Mouse (Mus musculus) forebrain, embryonic 11.5 days (tissue): ENCODE results near the gene Gtpbp3. TPM values are rescaled to one million over a fixed set of nuclear protein-coding genes. Genes with fewer than 3 reads are reported as not detected.

Source experiments
- ATAC-seq: fragments of 200-750 bp; cut with Nextera tagmentation; replicated peaks from 2 replicates; pipeline ENCODE4 v1.8.0; 2017; ENCODE audit warnings: moderate TSS enrichment; ENCODE audit not compliant: low FRiP score
- DNase-seq: peaks from one replicate; pipeline ENCODE4 v3.0.0-alpha.2; 2017; ENCODE audit warnings: low spot score
- H3K27ac ChIP-seq: fragments of 300-500 bp; sonication (generic); 2 replicates; pipeline ENCODE4 v1.5.1; 2014; ENCODE audit warnings: low read depth, low read length
- H3K27me3 ChIP-seq: fragments of 300-500 bp; sonication (generic); 2 replicates; pipeline ENCODE4 v1.6.1; 2014; ENCODE audit warnings: mild to moderate bottlenecking, low read length, mixed read lengths; ENCODE audit not compliant: control insufficient read depth, insufficient read depth
- H3K36me3 ChIP-seq: fragments of 300-500 bp; sonication (generic); 2 replicates; pipeline ENCODE4 v1.6.1; 2014; ENCODE audit warnings: mild to moderate bottlenecking, low read length, moderate library complexity, mixed read lengths; ENCODE audit not compliant: control insufficient read depth, insufficient read depth
- H3K4me1 ChIP-seq: fragments of 300-500 bp; sonication (generic); replicated peaks from 2 replicates; pipeline ENCODE4 v1.6.1; 2014; ENCODE audit warnings: low read length, mixed read lengths; ENCODE audit not compliant: control insufficient read depth, insufficient read depth
- H3K4me2 ChIP-seq: fragments of 300-500 bp; sonication (generic); 2 replicates; pipeline ENCODE4 v1.6.1; 2014; ENCODE audit warnings: low read depth, mild to moderate bottlenecking, low read length, moderate library complexity, mixed read lengths; ENCODE audit not compliant: severe bottlenecking
- H3K4me3 ChIP-seq: fragments of 300-500 bp; sonication (generic); 2 replicates; pipeline ENCODE4 v1.5.1; 2014; ENCODE audit warnings: low read depth, low read length
- H3K9ac ChIP-seq: fragments of 300-500 bp; sonication (generic); 2 replicates; pipeline ENCODE4 v1.6.1; 2014; ENCODE audit warnings: low read length
- H3K9me3 ChIP-seq: fragments of 300-500 bp; sonication (generic); 2 replicates; pipeline ENCODE4 v1.6.1; 2016; ENCODE audit warnings: low read length, mixed read lengths; ENCODE audit not compliant: control insufficient read depth
- WGBS: fragments of 180-500 bp; shearing (Covaris S2); extraction: QIAGEN DNeasy Blood & Tissue Kit; methylation state at CpG from one replicate; pipeline ENCODE4 v1.1.7; 2014; 5-methylcytosine and 5-hydroxymethylcytosine counted together
- polyA plus RNA-seq: library from polyadenylated mRNA; unstranded; fragments of >200 nt; fragmentation: Nextera tagmentation; extraction: Ambion mirVana; gene quantifications from 2 replicates; pipeline ENCODE4 v1.2.1, GENCODE M21; 2014

The Gtpbp3 gene
- polyA plus RNA-seq, 1 experiment from 2014 or later, result 10.8 TPM

DNA sequence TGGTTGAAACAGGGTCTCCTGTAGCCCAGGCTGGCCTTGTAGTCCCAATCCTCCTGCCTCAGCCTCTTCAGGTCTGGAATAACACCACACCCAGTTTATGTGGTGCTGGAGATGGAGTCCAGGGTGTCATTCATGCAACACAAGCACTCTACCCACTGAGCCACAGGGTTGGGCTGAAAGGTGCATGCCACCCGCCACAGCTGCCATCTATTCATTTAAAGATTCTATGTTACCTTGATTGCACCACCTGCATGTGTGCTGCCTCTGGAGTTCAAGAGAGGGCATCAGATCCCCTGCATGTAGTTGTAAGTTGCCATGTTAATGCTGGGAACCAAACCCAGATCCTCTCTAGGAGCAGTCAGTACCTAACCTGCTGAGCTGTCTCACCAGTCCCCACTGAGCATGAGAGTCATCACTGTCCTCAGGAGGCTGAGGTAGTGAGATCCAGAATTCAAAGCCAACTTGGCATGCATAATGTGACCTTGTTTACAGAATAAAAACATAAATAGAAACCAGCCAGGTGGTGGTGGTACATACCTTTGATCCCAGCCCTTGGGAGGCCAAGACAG, 9.3 kb downstream of the Gtpbp3 start:
- H3K27ac ChIP-seq, result no peak overlapping the region
- ATAC-seq, result no peak
- WGBS, result 93% methylated on average over 1 of the region's 1 CpGs

DNA sequence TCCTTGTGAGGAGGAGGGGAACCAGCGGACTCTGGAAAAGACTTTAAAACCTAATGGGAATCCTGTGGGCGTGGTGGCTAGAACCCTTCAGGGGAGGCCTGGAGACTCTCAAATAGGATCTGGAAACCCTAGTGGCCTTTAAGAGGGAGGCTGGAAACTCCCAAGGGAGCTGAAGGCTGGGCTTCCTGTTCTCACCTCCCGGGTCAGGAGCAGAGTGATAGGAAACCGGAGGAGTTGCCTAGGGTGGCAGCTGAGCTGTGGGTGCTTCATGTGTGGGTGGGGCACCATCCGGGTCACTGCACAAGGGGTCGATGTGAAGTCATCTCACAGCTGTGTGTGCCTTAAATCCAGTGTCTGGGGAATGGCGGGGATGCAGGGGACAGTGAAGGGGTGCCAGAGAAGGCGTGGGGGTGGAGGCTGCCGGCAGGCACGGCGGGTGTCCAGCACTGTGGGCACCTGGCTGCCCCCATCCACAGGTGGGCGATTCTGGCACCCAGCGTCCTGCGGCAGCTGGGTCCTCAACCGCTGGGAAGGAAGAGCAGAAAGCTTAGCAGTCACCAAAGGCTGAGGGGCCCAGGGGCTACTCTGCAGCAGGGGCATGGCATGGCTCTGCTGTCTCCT, 10.1 kb downstream of the Gtpbp3 start:
- ATAC-seq, result no peak
- Histone ChIP-seq H3K9me3 (no peaks in the 10 kb centered on the region), H3K4me2 (no peak overlapping the region), H3K36me3 (no peaks in the 10 kb centered on the region), H3K9ac (no peak overlapping the region), H3K27ac (0 out of 2 replicates have a peak overlapping the region, but pooled peaks have one; percentile 18), H3K4me3 (no peak overlapping the region), H3K4me1 (peaks cover 6% of the 10 kb centered on the region; the same call in 1 of the 2 replicates), H3K27me3 (no peaks in the 10 kb centered on the region)
- 29% methylated on average over 15 of the region's 15 CpGs for WGBS
- no peak for DNase-seq

More for the DNA sequence above, 9.3 kb downstream of the Gtpbp3 start:
- H3K9ac ChIP-seq, result no peak overlapping the region
- H3K4me3 ChIP-seq, result no peak overlapping the region
- H3K27me3 ChIP-seq, result no peaks in the 10 kb centered on the region
- H3K9me3 ChIP-seq, result no peaks in the 10 kb centered on the region
- peaks cover 6% of the 10 kb centered on the region; the same call in 1 of the 2 replicates for H3K4me1 ChIP-seq
- H3K4me2 ChIP-seq, result no peak overlapping the region
- DNase-seq, result no peak
- peaks cover 2% of the 10 kb centered on the region; the same call in 1 of the 2 replicates for H3K36me3 ChIP-seq

GRCm38 (mm10) chr8:71498816-71499690, 11.2 kb downstream of the Gtpbp3 start:
- ATAC-seq, result no peak
- 0 out of 2 replicates have a peak overlapping the region, but pooled peaks have one; percentile 18 for H3K27ac ChIP-seq
- H3K4me3 ChIP-seq, result no peak overlapping the region
- H3K36me3 ChIP-seq, result no peaks in the 10 kb centered on the region
- no peaks in the 10 kb centered on the region for H3K27me3 ChIP-seq
- peaks cover 6% of the 10 kb centered on the region; the same call in 1 of the 2 replicates for H3K4me1 ChIP-seq
- no peak overlapping the region for H3K4me2 ChIP-seq
- no peak overlapping the region for H3K9ac ChIP-seq
- 50% methylated on average over 15 of the region's 16 CpGs for WGBS
- no peak for DNase-seq
- no peaks in the 10 kb centered on the region for H3K9me3 ChIP-seq

DNA sequence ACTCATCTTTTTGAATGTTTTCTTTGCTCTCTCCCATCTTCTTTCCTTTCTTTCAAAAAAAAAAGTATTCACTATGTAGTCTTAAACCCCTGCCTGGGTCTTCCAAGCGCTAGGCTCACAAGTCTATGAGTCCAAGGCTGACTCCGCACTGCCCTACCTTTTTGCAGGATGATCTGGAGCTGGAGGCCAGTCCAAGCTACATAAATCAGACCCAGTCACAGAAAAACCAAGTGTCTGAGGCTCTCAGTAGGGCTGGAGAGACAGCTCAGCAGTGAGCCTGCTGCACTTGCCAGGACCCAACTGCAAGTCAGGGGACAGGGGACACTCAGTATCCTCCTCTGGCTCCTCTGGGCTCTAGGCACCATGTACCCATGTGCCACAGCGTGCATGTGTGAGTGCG, 16.4 kb downstream of the Gtpbp3 start:
- Histone ChIP-seq H3K4me1 (peaks cover 5% of the 10 kb centered on the region; the same call in 1 of the 2 replicates), H3K4me2 (no peak overlapping the region), H3K9ac (no peak overlapping the region), H3K36me3 (no peaks in the 10 kb centered on the region), H3K27me3 (peaks cover 30% of the 10 kb centered on the region), H3K27ac (no peak overlapping the region), H3K9me3 (no peaks in the 10 kb centered on the region), H3K4me3 (no peak overlapping the region)
- no peak for DNase-seq
- whole genome bisulfite sequencing, result 83% methylated on average over 4 of the region's 4 CpGs
- ATAC-seq, result no peak

DNA sequence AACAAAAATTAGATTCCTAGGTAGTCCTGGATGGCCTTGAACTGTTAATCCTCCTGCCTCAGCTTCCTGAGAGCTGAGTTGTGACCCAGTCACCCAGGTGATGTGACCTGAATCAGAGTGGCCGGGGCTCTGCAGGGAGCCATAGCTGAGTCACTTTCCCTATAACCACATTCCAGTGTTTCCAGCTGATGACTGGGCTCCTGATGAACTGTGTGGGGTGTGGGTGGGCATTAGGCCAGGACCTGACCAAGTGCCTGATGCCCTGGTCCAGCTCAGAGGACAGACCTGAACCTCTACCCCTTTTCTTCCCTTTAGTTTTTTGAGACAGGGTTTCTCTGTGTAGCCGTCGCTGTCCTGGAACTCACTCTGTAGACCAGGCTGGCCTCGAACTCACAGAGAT, 17.4 kb downstream of the Gtpbp3 start:
- no peak overlapping the region for H3K4me2 ChIP-seq
- H3K27ac ChIP-seq, result no peak overlapping the region
- WGBS, result 96% methylated on average over 4 of the region's 4 CpGs
- no peak overlapping the region for H3K9ac ChIP-seq
- no peaks in the 10 kb centered on the region for H3K36me3 ChIP-seq
- peaks cover 5% of the 10 kb centered on the region; the same call in 1 of the 2 replicates for H3K4me1 ChIP-seq
- H3K4me3 ChIP-seq, result no peak overlapping the region
- no peak for DNase-seq
- no peaks in the 10 kb centered on the region for H3K9me3 ChIP-seq
- ATAC-seq, result no peak
- peaks cover 30% of the 10 kb centered on the region for H3K27me3 ChIP-seq

DNA sequence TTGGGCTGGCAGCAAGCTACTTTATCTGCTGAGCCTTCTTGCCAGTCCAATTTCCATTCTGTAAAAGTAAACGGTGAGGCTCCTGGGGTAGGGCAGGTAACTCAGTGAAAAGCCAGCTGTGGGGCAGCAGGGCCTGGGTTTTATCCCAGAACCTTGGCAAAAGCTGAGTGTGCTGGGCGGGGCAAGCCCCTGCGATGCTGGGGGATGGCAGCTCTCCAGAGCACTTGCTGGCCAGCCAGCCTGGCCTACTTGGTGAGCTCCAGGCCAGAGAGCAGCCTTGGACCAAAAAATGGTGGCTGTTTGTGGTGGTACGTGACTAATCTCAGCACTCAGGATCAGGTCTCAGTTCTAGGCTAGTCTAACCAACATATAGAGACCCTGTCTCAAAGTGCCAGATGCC, 18.1 kb downstream of the Gtpbp3 start:
- Histone ChIP-seq H3K4me3 (no peak overlapping the region), H3K9me3 (no peaks in the 10 kb centered on the region), H3K27ac (no peak overlapping the region), H3K4me1 (peaks cover 5% of the 10 kb centered on the region; the same call in 1 of the 2 replicates), H3K9ac (no peak overlapping the region), H3K4me2 (no peak overlapping the region), H3K36me3 (no peaks in the 10 kb centered on the region), H3K27me3 (peaks cover 30% of the 10 kb centered on the region)
- DNase-seq (no peak), ATAC-seq (no peak)
- WGBS, result 84% methylated on average over 4 of the region's 4 CpGs

DNA sequence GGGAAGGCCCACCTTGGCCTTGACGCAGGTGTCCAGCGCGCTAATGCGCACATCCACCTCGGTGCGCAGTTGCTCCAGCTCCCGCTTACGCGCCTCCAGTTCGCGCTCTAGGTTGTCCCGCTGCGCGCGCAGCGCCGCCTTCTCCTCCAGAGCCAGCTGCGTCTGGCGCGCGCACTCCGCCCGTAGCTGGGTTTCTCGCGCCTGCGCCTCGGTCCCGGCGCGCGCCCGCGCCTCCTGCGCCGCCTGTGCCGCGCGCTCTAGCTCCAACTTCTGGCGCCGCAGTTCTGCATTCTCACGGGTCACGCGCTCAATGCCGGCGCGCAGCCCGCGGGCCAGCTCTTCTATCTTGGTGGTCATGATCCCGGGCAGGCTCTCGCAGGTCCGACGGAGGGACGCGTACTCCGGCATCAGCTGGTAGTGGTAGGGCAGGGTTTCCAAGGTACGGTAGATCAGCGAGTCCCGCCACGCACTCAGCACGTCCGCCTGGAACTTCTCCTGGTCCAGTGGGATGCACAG, 19.7 kb downstream of the Gtpbp3 start:
- H3K4me3 ChIP-seq, result peak overlapping the region; percentile 33
- no peaks in the 10 kb centered on the region for H3K9me3 ChIP-seq
- peak; percentile 77 for ATAC-seq
- H3K27me3 ChIP-seq, result peaks cover 30% of the 10 kb centered on the region
- H3K9ac ChIP-seq, result peak overlapping the region; percentile 17; the same call in 1 of the 2 replicates
- under 1% methylated on average over 61 of the region's 61 CpGs for WGBS
- peak; percentile 89 for DNase-seq
- H3K4me1 ChIP-seq, result peaks cover 5% of the 10 kb centered on the region; the same call in 1 of the 2 replicates
- H3K27ac ChIP-seq, result no peak overlapping the region
- H3K4me2 ChIP-seq, result peak overlapping the region; percentile 57
- no peaks in the 10 kb centered on the region for H3K36me3 ChIP-seq

DNA sequence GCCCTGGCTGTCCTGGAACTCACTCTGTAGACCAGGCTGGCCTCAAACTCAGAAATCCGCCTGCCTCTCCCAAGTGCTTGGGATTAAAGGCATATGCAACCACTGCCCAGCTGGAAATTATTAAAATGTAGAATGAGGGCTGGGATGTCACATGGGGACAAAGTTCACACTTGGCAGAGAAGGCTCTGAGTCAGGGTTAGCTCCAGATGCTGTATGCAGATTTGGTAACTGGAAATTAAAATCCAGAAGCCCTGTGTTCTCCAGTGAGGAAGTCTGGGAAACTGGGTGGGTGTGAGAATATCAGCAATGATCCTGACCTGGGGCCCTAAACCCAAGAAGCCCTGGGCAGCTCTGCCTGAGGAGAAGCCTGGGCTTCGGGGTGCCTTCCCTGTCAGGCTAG, 21.4 kb downstream of the Gtpbp3 start:
- Histone ChIP-seq H3K27me3 (peaks cover 30% of the 10 kb centered on the region), H3K4me3 (no peak overlapping the region), H3K9me3 (no peaks in the 10 kb centered on the region), H3K36me3 (no peaks in the 10 kb centered on the region), H3K4me2 (no peak overlapping the region), H3K27ac (no peak overlapping the region), H3K9ac (no peak overlapping the region), H3K4me1 (peaks cover 5% of the 10 kb centered on the region; the same call in 1 of the 2 replicates)
- no peak for DNase-seq
- ATAC-seq, result no peak
- WGBS, result 62% methylated on average over 2 of the region's 2 CpGs
